Mouse (Mus musculus) kidney, embryonic 14.5 days (tissue): ENCODE measurements around the gene Sim1. TPM values are rescaled to one million over a fixed set of nuclear protein-coding genes. Genes with fewer than 3 reads are reported as not detected.

Experiments used
- ATAC-seq: fragments of 200-750 bp; cut with Nextera tagmentation; 2 replicates; pipeline ENCODE4 v1.8.0; 2017; ENCODE audit warnings: moderate number of reproducible peaks, mild to moderate bottlenecking, moderate TSS enrichment, moderate library complexity; ENCODE audit not compliant: low FRiP score, low TSS enrichment
- H3K27ac ChIP-seq: fragments of 300-500 bp; sonication (generic); 2 replicates; pipeline ENCODE4 v1.5.1; 2014; ENCODE audit warnings: low read depth, mild to moderate bottlenecking, low read length, moderate library complexity, mixed read lengths
- H3K27me3 ChIP-seq: fragments of 300-500 bp; sonication (generic); 2 replicates; pipeline ENCODE4 v1.6.1; 2014; ENCODE audit warnings: mild to moderate bottlenecking, low read length; ENCODE audit not compliant: control insufficient read depth, insufficient read depth
- H3K36me3 ChIP-seq: fragments of 300-500 bp; sonication (generic); 2 replicates; pipeline ENCODE4 v1.6.1; 2014; ENCODE audit warnings: low read length, mixed read lengths; ENCODE audit not compliant: control insufficient read depth, insufficient read depth
- H3K4me1 ChIP-seq: fragments of 300-500 bp; sonication (generic); 2 replicates; pipeline ENCODE4 v1.6.1; 2014; ENCODE audit warnings: low read length, mixed read lengths; ENCODE audit not compliant: control insufficient read depth, insufficient read depth
- H3K4me2 ChIP-seq: fragments of 300-500 bp; sonication (generic); replicated peaks from 2 replicates; pipeline ENCODE4 v1.6.1; 2014; ENCODE audit warnings: low read depth, mild to moderate bottlenecking, low read length
- H3K4me3 ChIP-seq: fragments of 300-500 bp; sonication (generic); 2 replicates; pipeline ENCODE4 v1.5.1; 2014; ENCODE audit warnings: mild to moderate bottlenecking, low read length
- H3K9ac ChIP-seq: fragments of 300-500 bp; sonication (generic); 2 replicates; pipeline ENCODE4 v1.6.1; 2014; ENCODE audit warnings: low read depth, mild to moderate bottlenecking, low read length, moderate library complexity
- H3K9me3 ChIP-seq: fragments of 300-500 bp; sonication (generic); 2 replicates; pipeline ENCODE4 v1.6.1; 2016; ENCODE audit warnings: low read length; ENCODE audit not compliant: control insufficient read depth
- WGBS: fragments of 180-500 bp; shearing (Covaris S2); extraction: QIAGEN DNeasy Blood & Tissue Kit; methylation state at CpG from one replicate; pipeline ENCODE4 v1.1.7; 2014; 5-methylcytosine and 5-hydroxymethylcytosine counted together
- polyA plus RNA-seq: library from polyadenylated mRNA; unstranded; fragments of >200 nt; fragmentation: Nextera tagmentation; extraction: Ambion mirVana; gene quantifications from 2 replicates; pipeline ENCODE4 v1.2.1, GENCODE M21; 2014

Sim1 gene
- polyA plus RNA-seq, 1 experiment from 2014 or later: 17.1 TPM

- Histone ChIP-seq H3K4me2 (peak overlapping the region; percentile 36), H3K9ac (peak overlapping the region; percentile 54; the same call in 1 of the 2 replicates), H3K27ac (peak overlapping the region; percentile 73; the same call in 1 of the 2 replicates), H3K27me3 (peaks cover 68% of the 10 kb centered on the region), H3K4me1 (no peaks in the 10 kb centered on the region), H3K4me3 (peak overlapping the region; percentile 28), H3K36me3 (no peaks in the 10 kb centered on the region), H3K9me3 (no peaks in the 10 kb centered on the region)
- ATAC-seq: no peak
- WGBS: 1% methylated on average over 21 of the region's 21 CpGs
Measured at GRCm38 (mm10) chr10:50899846-50900745, 5.5 kb downstream of the Sim1 start.

- Histone ChIP-seq H3K36me3 (no peaks in the 10 kb centered on the region), H3K27me3 (peaks cover 74% of the 10 kb centered on the region), H3K4me2 (peak overlapping the region; percentile 36), H3K4me1 (no peaks in the 10 kb centered on the region), H3K4me3 (peak overlapping the region; percentile 28), H3K27ac (peak overlapping the region; percentile 73), H3K9me3 (no peaks in the 10 kb centered on the region), H3K9ac (peak overlapping the region; percentile 54)
- under 1% methylated on average over 42 of the region's 42 CpGs for WGBS
- ATAC-seq: no peak
Measured at GRCm38 (mm10) chr10:50900746-50901600, 6.4 kb downstream of the Sim1 start.

GRCm38 (mm10) chr10:50901601-50902475 lies 7.3 kb downstream of the Sim1 start:
- ATAC-seq: no peak
- no peaks in the 10 kb centered on the region for H3K4me1 ChIP-seq
- H3K27me3 ChIP-seq: peaks cover 82% of the 10 kb centered on the region
- H3K9ac ChIP-seq: peak overlapping the region; percentile 54; the same call in 1 of the 2 replicates
- H3K9me3 ChIP-seq: no peaks in the 10 kb centered on the region
- H3K4me2 ChIP-seq: peak overlapping the region; percentile 36
- peak overlapping the region; percentile 73 for H3K27ac ChIP-seq
- 2% methylated on average over 19 of the region's 19 CpGs for WGBS
- H3K36me3 ChIP-seq: no peaks in the 10 kb centered on the region
- peak overlapping the region; percentile 32; the same call in 1 of the 2 replicates for H3K4me3 ChIP-seq

GRCm38 (mm10) chr10:50902741-50903715 lies 8.5 kb downstream of the Sim1 start:
- Histone ChIP-seq H3K27ac (peak overlapping the region; percentile 80), H3K9ac (peak overlapping the region; percentile 35; the same call in 1 of the 2 replicates)
- peak; percentile 83 for ATAC-seq

GRCm38 (mm10) chr10:50903846-50904763 lies 9.6 kb downstream of the Sim1 start:
- no peak for ATAC-seq
- Histone ChIP-seq H3K27ac (no peak overlapping the region), H3K4me3 (peak overlapping the region; percentile 32; the same call in 1 of the 2 replicates), H3K36me3 (no peaks in the 10 kb centered on the region), H3K27me3 (peaks cover 88% of the 10 kb centered on the region), H3K9me3 (no peaks in the 10 kb centered on the region), H3K4me1 (no peaks in the 10 kb centered on the region), H3K4me2 (peak overlapping the region; percentile 40), H3K9ac (peak overlapping the region; percentile 35; the same call in 1 of the 2 replicates)
- WGBS: 3% methylated on average over 26 of the region's 26 CpGs

More at GRCm38 (mm10) chr10:50902741-50903715, 8.5 kb downstream of the Sim1 start:
- H3K27me3 ChIP-seq: peaks cover 87% of the 10 kb centered on the region
- no peaks in the 10 kb centered on the region for H3K36me3 ChIP-seq
- H3K4me1 ChIP-seq: no peaks in the 10 kb centered on the region
- H3K9me3 ChIP-seq: no peaks in the 10 kb centered on the region
- H3K4me2 ChIP-seq: peak overlapping the region; percentile 40
- under 1% methylated on average over 43 of the region's 43 CpGs for WGBS
- H3K4me3 ChIP-seq: peak overlapping the region; percentile 32

- peaks cover 92% of the 10 kb centered on the region for H3K27me3 ChIP-seq
- H3K4me2 ChIP-seq: peak overlapping the region; percentile 40
- ATAC-seq: no peak
- WGBS: 8% methylated on average over 29 of the region's 29 CpGs
- H3K9ac ChIP-seq: peak overlapping the region; percentile 35; the same call in 1 of the 2 replicates
- H3K4me1 ChIP-seq: no peaks in the 10 kb centered on the region
- H3K9me3 ChIP-seq: no peaks in the 10 kb centered on the region
- H3K36me3 ChIP-seq: peaks cover 2% of the 10 kb centered on the region; the same call in 1 of the 2 replicates
- H3K4me3 ChIP-seq: peak overlapping the region; percentile 32; the same call in 1 of the 2 replicates
- H3K27ac ChIP-seq: no peak overlapping the region
Measured at GRCm38 (mm10) chr10:50904764-50905701, 10.5 kb downstream of the Sim1 start.
